Mouse (Mus musculus) bone marrow, adult 2 months (tissue): ENCODE results near the gene Rchy1. TPM values are rescaled to one million over a fixed set of nuclear protein-coding genes. Genes with fewer than 3 reads are reported as not detected.
"Not testable (repeated sequence)": the region's sequence is repeated elsewhere in the genome, so short reads cannot be mapped to it uniquely, and the experiment has no call there.

Source experiments
- H3K27ac ChIP-seq: fragments of 200-500 bp; 2 replicates; pipeline ENCODE4 v1.5.1; 2012; ENCODE audit warnings: low read depth, mild to moderate bottlenecking, control low read depth, inconsistent platforms, low read length; ENCODE audit not compliant: control insufficient read depth, poor library complexity, insufficient read depth
- H3K4me1 ChIP-seq: fragments of 200-500 bp; 2 replicates; pipeline ENCODE4 v1.6.1; 2011; ENCODE audit warnings: low read length; ENCODE audit not compliant: control insufficient read depth, insufficient read depth
- H3K4me3 ChIP-seq: fragments of 200-500 bp; replicated peaks from 2 replicates; pipeline ENCODE3; 2011; ENCODE audit warnings: mild to moderate bottlenecking, low read depth, low read length, control low read depth; ENCODE audit not compliant: control insufficient read depth
- CTCF ChIP-seq: fragments of 200-500 bp; IDR thresholded peaks from 2 replicates; pipeline ENCODE4 v1.5.1; 2011; ENCODE audit warnings: low read length, control low read depth; ENCODE audit not compliant: control insufficient read depth, insufficient read depth
- POLR2A ChIP-seq: fragments of 200-500 bp; IDR thresholded peaks from 2 replicates; pipeline ENCODE4 v1.6.1; 2011; ENCODE audit warnings: low read depth, mild to moderate bottlenecking, control low read depth, low read length, borderline replicate concordance; ENCODE audit not compliant: control insufficient read depth
- WGBS: fragments of 180-500 bp; shearing (Covaris S2); methylation state at CpG from one replicate; pipeline ENCODE4 v1.1.7; 2018; 5-methylcytosine and 5-hydroxymethylcytosine counted together
- polyA plus RNA-seq: library from polyadenylated mRNA; stranded (reverse); fragments of >200 nt; gene quantifications from 2 replicates; pipeline ENCODE4 v1.2.4, GENCODE M21; 2011; ENCODE audit warnings: low replicate concordance; ENCODE audit not compliant: missing spikeins, insufficient read depth, insufficient read length

Gene Rchy1
- polyA plus RNA-seq, 1 experiment = 31.4 TPM

GRCm38 (mm10) chr5:91951404-91951803 is 11.5 kb downstream of the Rchy1 start:
- Histone ChIP-seq H3K4me1 (no peaks in the 10 kb centered on the region; the same call in 1 of the 2 replicates), H3K27ac (no peak overlapping the region), H3K4me3 (no peak overlapping the region)
- no peak for TF ChIP-seq POLR2A
- TF ChIP-seq CTCF = no peak

GRCm38 (mm10) chr5:91949441-91949840 is 13.4 kb downstream of the Rchy1 start:
- TF ChIP-seq CTCF (no peak), POLR2A (no peak)
- WGBS = 92% methylated on average over 7 of the region's 7 CpGs
- Histone ChIP-seq H3K4me1 (no peaks in the 10 kb centered on the region), H3K27ac (no peak overlapping the region), H3K4me3 (no peak overlapping the region)

GRCm38 (mm10) chr5:91947008-91947407 is 15.9 kb downstream of the Rchy1 start:
- no peak for TF ChIP-seq POLR2A
- TF ChIP-seq CTCF = no peak
- Histone ChIP-seq H3K4me1 (no peaks in the 10 kb centered on the region), H3K4me3 (no peak overlapping the region), H3K27ac (no peak overlapping the region)
- 96% methylated on average over 4 of the region's 4 CpGs for WGBS

GRCm38 (mm10) chr5:91945609-91946008 is 17.3 kb downstream of the Rchy1 start:
- not testable (repeated sequence) for H3K27ac ChIP-seq, H3K4me3 ChIP-seq
- 96% methylated on average over 1 of the region's 1 CpGs for WGBS

GRCm38 (mm10) chr5:91913231-91913630 is 49.6 kb downstream of the Rchy1 start:
- 88% methylated on average over 2 of the region's 2 CpGs for WGBS
- Histone ChIP-seq H3K4me1 (no peaks in the 10 kb centered on the region), H3K4me3 (no peak overlapping the region), H3K27ac (no peak overlapping the region)
- TF ChIP-seq POLR2A (no peak), CTCF (no peak)

More at GRCm38 (mm10) chr5:91945609-91946008, 17.3 kb downstream of the Rchy1 start:
- not testable (repeated sequence) for H3K4me1 ChIP-seq

GRCm38 (mm10) chr5:91911384-91912106 is 51.3 kb downstream of the Rchy1 start:
- WGBS = 82% methylated on average over 13 of the region's 13 CpGs
- H3K4me3 ChIP-seq = no peak overlapping the region
- no peaks in the 10 kb centered on the region for H3K4me1 ChIP-seq
- no peak overlapping the region for H3K27ac ChIP-seq
- TF ChIP-seq POLR2A (no peak), CTCF (no peak)

- H3K27ac ChIP-seq = no peak overlapping the region
- no peak overlapping the region for H3K4me3 ChIP-seq
- WGBS = 70% methylated on average over 4 of the region's 4 CpGs
- TF ChIP-seq POLR2A (no peak), CTCF (no peak)
- no peaks in the 10 kb centered on the region for H3K4me1 ChIP-seq
These were observed 52.3 kb downstream of the Rchy1 start for GRCm38 (mm10) chr5:91910616-91911015.

- WGBS = 76% methylated on average over 10 of the region's 10 CpGs
- TF ChIP-seq CTCF (no peak), POLR2A (no peak)
- Histone ChIP-seq H3K4me1 (no peaks in the 10 kb centered on the region), H3K27ac (no peak overlapping the region), H3K4me3 (no peak overlapping the region)
These were observed 53.8 kb downstream of the Rchy1 start for GRCm38 (mm10) chr5:91909010-91909620.

Other genes with a start within 250 kb of the Rchy1 start
- not detected in 2 replicates for gene Odaph, start 24.4 kb upstream of the Rchy1 start, polyA plus RNA-seq
- gene Cdkl2, start 80.8 kb upstream of the Rchy1 start, polyA plus RNA-seq = 0.25 and 1.00 TPM in 2 replicates
- 22.7 and 46.8 TPM in 2 replicates for gene G3bp2, start 120.7 kb upstream of the Rchy1 start, polyA plus RNA-seq
- gene Uso1, start 174.9 kb upstream of the Rchy1 start, polyA plus RNA-seq = 16.3 and 23.1 TPM in 2 replicates